8 mouse cellular contexts compared by ENCODE assay signal in the genomic region with DNA sequence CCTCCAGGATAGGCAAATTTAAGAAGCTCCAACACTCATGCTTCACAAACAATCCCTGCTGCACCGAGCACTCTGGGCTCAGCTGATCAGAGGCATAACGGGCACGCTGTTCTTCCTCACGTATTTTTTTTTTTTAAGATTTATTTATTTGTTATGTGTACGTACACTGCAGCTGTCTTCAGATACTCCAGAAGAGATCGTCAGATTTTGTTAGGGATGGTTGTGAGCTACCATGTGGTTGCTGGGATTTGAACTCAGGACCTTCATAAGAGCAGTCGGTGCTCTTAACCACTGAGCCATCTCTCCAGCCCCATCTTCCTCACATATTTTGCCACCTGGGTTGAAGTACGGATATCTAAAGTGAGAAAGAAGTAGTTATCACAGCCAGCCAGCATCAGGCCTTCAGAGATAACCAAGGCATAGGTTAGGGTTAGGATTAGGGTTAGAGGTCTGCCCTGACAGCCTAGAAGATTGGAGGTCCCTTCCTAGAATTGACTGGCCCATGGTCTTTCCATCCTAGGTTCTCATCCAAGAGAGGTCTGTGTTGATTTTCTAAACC. TPM values are rescaled to one million over a fixed set of nuclear protein-coding genes. Genes with fewer than 3 reads are reported as not detected.
DNase-seq lines count a peak whose midpoint lies in the region; ATAC-seq and TF ChIP-seq lines count a peak whose summit lies in the region.

Gene Rab26 (minus strand): TSS at position 51 of the 559 bp plus-strand sequence.

- H3K36me3 ChIP-seq in spleen, adult 2 months (ENCODE audit: control insufficient read depth, insufficient read depth, low read length) = peaks cover 7% of the 10 kb centered on the region; the same call in 1 of the 2 replicates
- peaks cover 15% of the 10 kb centered on the region; the same call in 1 of the 2 replicates for H3K36me3 ChIP-seq in limb, embryonic 12.5 days
- H3K36me3 ChIP-seq in stomach, embryonic 16.5 days (ENCODE audit: control insufficient read depth, insufficient read depth, low read length) = 0 out of 2 replicates have a peak, but pooled peaks cover 6% of the 10 kb centered on the region

- TF ChIP-seq POLR2A in spleen, adult 2 months (IDR thresholded peaks at IDR 0.05; ENCODE audit: low read depth, low read length) = no peak

- no peak for TF ChIP-seq CTCF in gastrocnemius, adult 2 months (IDR thresholded peaks at IDR 0.05)
- TF ChIP-seq CTCF in spleen, adult 2 months (IDR thresholded peaks at IDR 0.05; ENCODE audit: extremely low read depth, insufficient read depth, insufficient read length, insufficient replicate concordance) = no peak

- H3K4me1 ChIP-seq in spleen, adult 2 months (ENCODE audit: control insufficient read depth, insufficient read depth, insufficient read length) = peaks cover 13% of the 10 kb centered on the region
- peaks cover 50% of the 10 kb centered on the region for H3K4me1 ChIP-seq in limb, embryonic 12.5 days (replicated peaks)
- H3K4me1 ChIP-seq in stomach, embryonic 16.5 days (ENCODE audit: control insufficient read depth, insufficient read depth, low read length) = peaks cover 24% of the 10 kb centered on the region

- no peaks in the 10 kb centered on the region for H3K27me3 ChIP-seq in spleen, adult 2 months (ENCODE audit: control insufficient read depth, insufficient read depth, low read length)
- no peaks in the 10 kb centered on the region for H3K27me3 ChIP-seq in limb, embryonic 12.5 days
- no peaks in the 10 kb centered on the region for H3K27me3 ChIP-seq in stomach, embryonic 16.5 days (ENCODE audit: control insufficient read depth, insufficient read depth, low read length)

- H3K4me3 ChIP-seq in gastrocnemius, adult 2 months = peak within 1 kb of the TSS; percentile 71
- H3K4me3 ChIP-seq in spleen, adult 2 months (ENCODE audit: extremely low read depth, insufficient read depth, insufficient read length) = peak within 1 kb of the TSS; percentile 35; the same call in 1 of the 2 replicates
- peak within 1 kb of the TSS; percentile 41 for H3K4me3 ChIP-seq in limb, embryonic 12.5 days (replicated peaks)
- peak within 1 kb of the TSS; percentile 41 for H3K4me3 ChIP-seq in stomach, embryonic 16.5 days (replicated peaks; ENCODE audit: low read length)

- peak within 1 kb of the TSS; percentile 40 for H3K27ac ChIP-seq in gastrocnemius, adult 2 months
- H3K27ac ChIP-seq in spleen, adult 2 months (ENCODE audit: insufficient read depth, low read length) = no peak within 1 kb of the TSS
- H3K27ac ChIP-seq in limb, embryonic 12.5 days = no peak within 1 kb of the TSS
- H3K27ac ChIP-seq in stomach, embryonic 16.5 days (ENCODE audit: low read length) = 0 out of 2 replicates have a peak within 1 kb of the TSS, but pooled peaks have one; percentile 10

- no peak for ATAC-seq in limb, embryonic 12.5 days (ENCODE audit: insufficient number of reproducible peaks, insufficient read depth, low FRiP score, low TSS enrichment, low read depth)
- no peak for ATAC-seq in stomach, embryonic 16.5 days (ENCODE audit: insufficient read depth, low FRiP score)
- no peak for ATAC-seq in CD4-positive, CD25-positive, alpha-beta regulatory T cell, adult 4 months

- peak within 1 kb of the TSS; percentile 54 for H3K9ac ChIP-seq in limb, embryonic 12.5 days (replicated peaks)
- H3K9ac ChIP-seq in stomach, embryonic 16.5 days (ENCODE audit: low read length) = peak within 1 kb of the TSS; percentile 62

- intact Hi-C loops in gastrocnemius, adult 2 months (cut with DNase I) = loop anchor here (2.0 kb wide), 1 partner anchor 39 kb away; no protein-coding TSS in a partner anchor
- intact Hi-C loops in gastrocnemius, postnatal 36 days (cut with DNase I) = loop anchor here (5.0 kb wide), 2 partner anchors 93 to 123 kb away; partner anchors contain the start of gene Npw

- no peak for DNase-seq in gastrocnemius, adult 2 months
- DNase-seq in gastrocnemius, postnatal 36 days = no peak
- DNase-seq in spleen, adult 2 months (ENCODE audit: low read depth in 1 of 2, low spot score in 2 of 2) = no peak
- no peak for DNase-seq in spleen, postnatal 10 days (ENCODE audit: low spot score in 2 of 2)
- no peak for DNase-seq in embryo, embryonic 10.5 days (ENCODE audit: low spot score)

- H3K9me3 ChIP-seq in limb, embryonic 12.5 days = no peaks in the 10 kb centered on the region
- no peaks in the 10 kb centered on the region for H3K9me3 ChIP-seq in stomach, embryonic 16.5 days (replicated peaks; ENCODE audit: control insufficient read depth, low read length)

- H3K4me2 ChIP-seq in limb, embryonic 12.5 days = peak within 1 kb of the TSS; percentile 78
- peak within 1 kb of the TSS; percentile 72 for H3K4me2 ChIP-seq in stomach, embryonic 16.5 days (ENCODE audit: low read depth, low read length)

- WGBS in spleen, adult 2 months = 84% methylated on average over 8 of the region's 8 CpGs
- 89% methylated on average over 8 of the region's 8 CpGs for WGBS in limb, embryonic 12.5 days
- 84% methylated on average over 8 of the region's 8 CpGs for WGBS in stomach, embryonic 16.5 days

RNA-seq across cellular contexts. Expression of gene Rab26, which starts in this region (rescaled TPM):
- not detected for total RNA-seq in gastrocnemius, adult 2 months (2021)
- total RNA-seq in gastrocnemius, postnatal 36 days (2021) = under 1 TPM in 1 of 2 experiments, not detected in 1; 0.20 TPM
- 2.2 and 2.5 TPM in 2 replicates for polyA plus RNA-seq in spleen, adult 2 months (2012; rRNA removed)
- 3.2 and 4.0 TPM in 2 replicates for polyA plus RNA-seq in limb, embryonic 12.5 days (2016; fragmentation: Nextera tagmentation; extraction: Ambion mirVana)
- 7.9 and 9.4 TPM in 2 replicates for polyA plus RNA-seq in stomach, embryonic 16.5 days (2015; fragmentation: Nextera tagmentation; extraction: Ambion mirVana)
- polyA plus RNA-seq in CD4-positive, CD25-positive, alpha-beta regulatory T cell, adult 4 months (2017; shearing (Covaris generic)) = 1 to 10 TPM; 4.0 to 5.0 TPM

Comparison
In these comparisons a context has a peak if more than half of its experiments do, and no peak if none do; other contexts are left out.
1. H3K27ac ChIP-seq: peak in gastrocnemius, adult 2 months (single experiment) and stomach, embryonic 16.5 days (single experiment); none in spleen, adult 2 months (single experiment) and limb, embryonic 12.5 days (single experiment).
2. Peak in every context shown above with its lines, with median percentiles within 50 percentile points of each other: H3K4me3 ChIP-seq.